Mouse (Mus musculus) cerebellum, postnatal 25 days (tissue): Measurements from ENCODE around the gene Atp9a.
"Not testable (repeated sequence)": the region's sequence is repeated elsewhere in the genome, so short reads cannot be mapped to it uniquely, and the experiment has no call there.

ENCODE experiments used
- DNase-seq, 2 experiments: peaks; one replicate each; pipeline ENCODE4 v3.0.0; 2021; ENCODE audit warnings: mixed read lengths in 2 of 2

Gene Atp9a

GRCm38 (mm10) chr2:168742059-168742627 lies at the start of gene Atp9a:
Gene Atp9a (minus strand): TSS chr2:168742409.
- DNase-seq, result peak; percentile 87 to 91

GRCm38 (mm10) chr2:168791115-168791802 lies 49.0 kb upstream of the Atp9a start:
- DNase-seq, result no peak

- DNase-seq, result no peak
These were observed 44.0 kb upstream of the Atp9a start for GRCm38 (mm10) chr2:168786174-168786573.

GRCm38 (mm10) chr2:168780596-168780995 lies 38.4 kb upstream of the Atp9a start:
- DNase-seq, result no peak

- DNase-seq, result peak in 1 of 2 experiments; percentile 9
These were observed 37.8 kb upstream of the Atp9a start for GRCm38 (mm10) chr2:168780024-168780423.

GRCm38 (mm10) chr2:168777481-168777880 lies 35.3 kb upstream of the Atp9a start:
- DNase-seq, result no peak

GRCm38 (mm10) chr2:168776238-168776637 lies 34.0 kb upstream of the Atp9a start:
- no peak for DNase-seq

GRCm38 (mm10) chr2:168769259-168769658 lies 27.1 kb upstream of the Atp9a start:
- no peak for DNase-seq

GRCm38 (mm10) chr2:168767582-168767981 lies 25.4 kb upstream of the Atp9a start, which contains the start of gene Sall4:
Gene Sall4 (minus strand): TSS chr2:168767943.
- no peak for DNase-seq

GRCm38 (mm10) chr2:168766538-168767361 lies 24.5 kb upstream of the Atp9a start:
- DNase-seq, result peak in 1 of 2 experiments; percentile 16

GRCm38 (mm10) chr2:168765696-168766537 lies 23.7 kb upstream of the Atp9a start:
- no peak for DNase-seq

GRCm38 (mm10) chr2:168765065-168765681 lies 23.0 kb upstream of the Atp9a start:
- peak; percentile 44 to 63 for DNase-seq

GRCm38 (mm10) chr2:168764460-168764867 lies 22.3 kb upstream of the Atp9a start:
- DNase-seq, result no peak

- no peak for DNase-seq
These were observed 21.6 kb upstream of the Atp9a start for GRCm38 (mm10) chr2:168763785-168764184.

- no peak for DNase-seq
These were observed 20.2 kb upstream of the Atp9a start for GRCm38 (mm10) chr2:168762411-168762815.

- no peak for DNase-seq
These were observed 19.7 kb upstream of the Atp9a start for GRCm38 (mm10) chr2:168761954-168762353.

- no peak for DNase-seq
These were observed 18.9 kb upstream of the Atp9a start for GRCm38 (mm10) chr2:168761141-168761540.

GRCm38 (mm10) chr2:168744406-168744805 lies 2.2 kb upstream of the Atp9a start:
- not testable (repeated sequence) for DNase-seq

- DNase-seq, result peak; percentile 66 to 83
These were observed 440 bp upstream of the Atp9a start for GRCm38 (mm10) chr2:168742649-168743048.

- DNase-seq, result peak; percentile 90 to 92
These were observed 743 bp downstream of the Atp9a start for GRCm38 (mm10) chr2:168741273-168742058.

GRCm38 (mm10) chr2:168740496-168740895 lies 1.7 kb downstream of the Atp9a start:
- no peak for DNase-seq
